Mouse (Mus musculus) neural tube, embryonic 13.5 days (tissue): ENCODE measurements around the gene Gm14214. TPM values are rescaled to one million over a fixed set of nuclear protein-coding genes. Genes with fewer than 3 reads are reported as not detected.

ENCODE experiments used
- ATAC-seq: fragments of 200-750 bp; cut with Nextera tagmentation; 2 replicates; pipeline ENCODE4 v1.8.0; 2017; ENCODE audit warnings: low read depth, mild to moderate bottlenecking, moderate TSS enrichment, moderate library complexity
- H3K27ac ChIP-seq: fragments of 300-500 bp; sonication (generic); replicated peaks from 2 replicates; pipeline ENCODE4 v1.5.1; 2015; ENCODE audit warnings: moderate library complexity, mild to moderate bottlenecking, inconsistent platforms
- H3K27me3 ChIP-seq: fragments of 300-500 bp; sonication (generic); 2 replicates; pipeline ENCODE4 v1.6.1; 2015; ENCODE audit warnings: mild to moderate bottlenecking, inconsistent platforms
- H3K36me3 ChIP-seq: fragments of 300-500 bp; sonication (generic); 2 replicates; pipeline ENCODE4 v1.6.1; 2015; ENCODE audit warnings: mild to moderate bottlenecking, inconsistent platforms
- H3K4me1 ChIP-seq: fragments of 300-500 bp; sonication (generic); replicated peaks from 2 replicates; pipeline ENCODE4 v1.6.1; 2015; ENCODE audit warnings: inconsistent platforms
- H3K4me2 ChIP-seq: fragments of 300-500 bp; sonication (generic); 2 replicates; pipeline ENCODE4 v1.6.1; 2015; ENCODE audit warnings: inconsistent platforms, mild to moderate bottlenecking, moderate library complexity
- H3K4me3 ChIP-seq: fragments of 300-500 bp; sonication (generic); 2 replicates; pipeline ENCODE4 v1.5.1; 2015; ENCODE audit warnings: mild to moderate bottlenecking, inconsistent platforms
- H3K9ac ChIP-seq: fragments of 300-500 bp; sonication (generic); 2 replicates; pipeline ENCODE4 v1.6.1; 2015; ENCODE audit warnings: moderate library complexity, mild to moderate bottlenecking, inconsistent platforms
- H3K9me3 ChIP-seq: fragments of 300-500 bp; sonication (generic); 2 replicates; pipeline ENCODE4 v1.6.1; 2016; ENCODE audit warnings: inconsistent platforms
- WGBS: fragments of 180-500 bp; shearing (Covaris S2); methylation state at CpG from one replicate; pipeline ENCODE4 v1.1.7; 2015; 5-methylcytosine and 5-hydroxymethylcytosine counted together
- polyA plus RNA-seq: library from polyadenylated mRNA; unstranded; fragments of >200 nt; fragmentation: Nextera tagmentation; extraction: Ambion mirVana; gene quantifications from 2 replicates; pipeline ENCODE4 v1.2.1, GENCODE M21; 2015

The Gm14214 gene
- polyA plus RNA-seq, 1 experiment from 2014 or later: not detected

DNA sequence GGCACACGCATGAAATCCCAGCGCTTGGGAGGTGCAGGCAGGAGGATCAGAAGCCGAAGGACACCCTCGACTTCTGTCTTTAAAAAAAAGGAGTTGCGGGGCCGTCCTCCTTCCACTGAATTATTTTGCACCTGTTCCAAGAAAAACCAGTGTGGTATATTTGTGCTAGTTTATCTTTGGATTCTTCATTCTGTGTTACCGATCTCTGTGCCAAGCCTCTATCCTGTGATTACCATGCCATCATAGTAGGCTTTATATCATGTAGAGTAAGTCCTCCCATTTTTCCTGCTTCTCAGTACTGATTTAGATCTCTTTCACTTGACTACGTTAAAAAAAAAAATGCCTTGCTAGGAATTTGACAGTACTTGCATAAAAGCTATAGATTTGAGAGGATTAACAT, 1.8 kb upstream of the Gm14214 start:
- H3K9ac ChIP-seq: no peak overlapping the region
- H3K4me2 ChIP-seq: no peak overlapping the region
- 68% methylated on average over 8 of the region's 8 CpGs for WGBS
- H3K36me3 ChIP-seq: no peaks in the 10 kb centered on the region
- H3K27me3 ChIP-seq: no peaks in the 10 kb centered on the region
- H3K4me1 ChIP-seq: peaks cover 5% of the 10 kb centered on the region; the same call in 1 of the 2 replicates
- no peak overlapping the region for H3K4me3 ChIP-seq
- H3K9me3 ChIP-seq: no peaks in the 10 kb centered on the region
- ATAC-seq: no peak
- H3K27ac ChIP-seq: no peak overlapping the region

DNA sequence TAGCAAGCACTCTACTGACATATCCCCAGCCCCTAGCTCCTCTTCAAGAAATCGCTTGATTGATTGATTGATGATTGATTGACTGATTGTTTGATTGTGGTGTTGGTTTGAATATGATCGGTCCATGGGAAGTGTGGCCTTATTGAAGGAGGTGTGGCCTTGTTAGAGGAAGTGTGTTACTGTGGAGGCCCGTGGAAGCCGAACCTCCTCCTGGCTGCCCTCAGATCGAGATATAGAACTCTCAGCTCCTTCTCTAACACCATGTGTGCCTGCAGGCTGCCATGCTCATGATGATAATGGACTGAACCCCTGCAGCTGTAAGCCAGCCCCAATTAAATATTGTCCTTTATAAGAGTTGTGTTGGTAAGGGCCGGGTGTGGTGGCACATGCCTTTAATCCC, 2.8 kb downstream of the Gm14214 start:
- 89% methylated on average over 6 of the region's 6 CpGs for WGBS
- Histone ChIP-seq H3K9me3 (no peaks in the 10 kb centered on the region), H3K4me3 (no peak overlapping the region), H3K4me1 (peaks cover 12% of the 10 kb centered on the region), H3K27me3 (no peaks in the 10 kb centered on the region), H3K9ac (no peak overlapping the region), H3K36me3 (no peaks in the 10 kb centered on the region), H3K27ac (no peak overlapping the region), H3K4me2 (no peak overlapping the region)
- no peak for ATAC-seq

DNA sequence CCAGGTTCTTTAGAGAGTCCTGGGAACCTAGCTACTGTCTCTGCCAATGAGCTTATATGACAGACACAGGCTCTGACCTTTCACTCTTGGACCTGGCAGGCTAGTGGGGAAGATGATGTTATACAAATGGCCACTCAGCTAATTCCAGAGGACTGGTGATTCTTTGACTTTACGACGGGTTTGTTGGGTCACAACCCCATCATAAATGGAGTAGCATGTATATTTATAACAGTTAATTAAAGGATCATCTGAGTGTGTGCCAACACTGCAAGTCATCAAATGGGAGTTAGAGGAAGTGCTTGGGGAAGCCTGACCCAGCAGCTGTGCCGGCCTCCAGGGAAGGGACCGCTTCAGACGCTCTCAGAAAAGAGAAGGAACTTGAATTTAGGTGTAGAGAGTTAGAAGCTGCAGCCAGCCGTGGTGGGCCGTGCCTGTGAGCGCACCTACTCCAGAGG, 4.2 kb downstream of the Gm14214 start:
- Histone ChIP-seq H3K27ac (no peak overlapping the region), H3K27me3 (no peaks in the 10 kb centered on the region), H3K9me3 (no peaks in the 10 kb centered on the region; the same call in 1 of the 2 replicates), H3K4me3 (no peak overlapping the region), H3K4me2 (no peak overlapping the region), H3K36me3 (no peaks in the 10 kb centered on the region), H3K9ac (no peak overlapping the region), H3K4me1 (peaks cover 7% of the 10 kb centered on the region)
- no peak for ATAC-seq
- 76% methylated on average over 8 of the region's 8 CpGs for WGBS

DNA sequence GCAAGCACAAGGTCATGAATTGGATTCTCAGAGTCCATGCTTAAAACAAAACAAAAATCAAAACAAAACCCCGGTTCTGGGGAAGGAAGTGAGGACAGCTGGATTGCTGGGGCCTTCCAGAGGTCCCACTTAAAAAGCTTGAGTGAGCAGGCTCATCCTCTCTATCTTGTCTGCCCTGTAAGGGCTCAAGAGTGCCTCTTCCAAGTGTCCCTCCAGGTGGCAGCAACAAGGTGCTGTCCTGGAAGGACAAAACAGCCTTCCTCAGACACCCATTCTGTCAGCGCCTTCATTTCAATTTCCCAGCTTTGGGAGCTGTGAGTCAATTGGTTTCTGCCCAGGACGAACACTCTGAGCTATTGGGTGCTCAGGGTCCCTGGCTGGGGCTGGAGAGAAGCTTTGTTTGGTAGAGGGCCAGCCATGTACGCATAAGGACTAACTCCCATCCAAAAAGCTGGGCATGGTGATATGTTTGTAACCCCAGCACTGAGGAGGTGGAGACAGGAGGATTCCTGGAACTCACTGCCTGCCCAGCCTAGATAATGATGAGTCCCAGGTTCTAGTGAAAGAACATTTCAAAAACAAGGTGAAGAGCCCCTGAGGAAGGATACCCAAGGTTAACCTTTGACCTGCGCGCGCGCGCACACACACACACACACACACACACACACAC, 4.9 kb downstream of the Gm14214 start:
- Histone ChIP-seq H3K4me2 (no peak overlapping the region), H3K4me3 (no peak overlapping the region), H3K36me3 (no peaks in the 10 kb centered on the region), H3K27me3 (no peaks in the 10 kb centered on the region), H3K4me1 (peaks cover 7% of the 10 kb centered on the region), H3K27ac (no peak overlapping the region), H3K9ac (no peak overlapping the region), H3K9me3 (no peaks in the 10 kb centered on the region; the same call in 1 of the 2 replicates)
- WGBS: 82% methylated on average over 9 of the region's 9 CpGs
- no peak for ATAC-seq

DNA sequence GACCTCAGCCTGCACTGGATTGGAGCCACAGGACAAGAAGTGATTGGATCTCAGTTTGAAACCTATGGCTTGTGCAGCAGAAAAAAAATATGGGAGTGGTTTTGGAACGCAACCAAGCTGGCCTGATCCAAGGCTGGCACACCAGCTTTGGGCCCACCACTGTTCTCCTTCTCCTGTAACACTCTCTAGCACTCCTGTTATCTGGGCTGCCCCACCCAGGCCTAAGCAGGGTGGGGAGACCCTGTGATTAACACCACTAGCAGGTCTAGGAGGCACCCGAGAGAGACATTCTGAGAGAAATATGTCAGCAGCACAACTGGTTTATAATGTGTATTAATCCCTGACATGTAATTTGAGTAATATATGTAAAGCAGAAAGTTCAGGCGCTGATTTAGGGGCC, 6.6 kb downstream of the Gm14214 start:
- Histone ChIP-seq H3K27me3 (no peaks in the 10 kb centered on the region), H3K9ac (no peak overlapping the region)
- 73% methylated on average over 3 of the region's 3 CpGs for WGBS

DNA sequence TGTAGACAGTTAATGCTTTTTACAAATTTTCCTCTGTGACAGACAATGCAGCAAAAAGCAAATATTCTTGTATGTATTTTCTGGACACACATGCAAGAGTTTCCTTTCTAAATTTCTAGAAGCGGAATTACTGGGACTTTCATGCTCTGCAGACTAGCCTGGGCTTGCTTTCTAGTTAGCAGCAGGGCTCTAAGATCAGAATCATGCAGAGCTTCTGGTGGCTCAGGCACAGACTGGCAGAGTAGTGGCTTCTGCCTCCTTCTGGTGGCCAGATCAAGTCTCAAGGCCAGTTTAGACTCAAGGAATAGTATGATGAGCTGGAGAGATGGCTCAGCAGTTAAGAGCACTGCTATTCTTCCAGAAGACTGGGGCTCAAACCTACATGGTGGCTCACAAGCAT, 11.4 kb downstream of the Gm14214 start:
- WGBS: 94% methylated on average over 1 of the region's 1 CpGs
- no peaks in the 10 kb centered on the region for H3K27me3 ChIP-seq
- H3K36me3 ChIP-seq: no peaks in the 10 kb centered on the region
- no peak overlapping the region for H3K4me3 ChIP-seq
- no peak for ATAC-seq
- peaks cover 4% of the 10 kb centered on the region; the same call in 1 of the 2 replicates for H3K4me1 ChIP-seq
- no peak overlapping the region for H3K4me2 ChIP-seq
- no peak overlapping the region for H3K27ac ChIP-seq
- H3K9ac ChIP-seq: no peak overlapping the region
- no peaks in the 10 kb centered on the region; the same call in 1 of the 2 replicates for H3K9me3 ChIP-seq

More for the DNA sequence above, 6.6 kb downstream of the Gm14214 start:
- Histone ChIP-seq H3K9me3 (no peaks in the 10 kb centered on the region; the same call in 1 of the 2 replicates), H3K4me2 (no peak overlapping the region), H3K4me1 (peaks cover 7% of the 10 kb centered on the region; the same call in 1 of the 2 replicates), H3K36me3 (no peaks in the 10 kb centered on the region), H3K27ac (no peak overlapping the region), H3K4me3 (no peak overlapping the region)
- no peak for ATAC-seq

DNA sequence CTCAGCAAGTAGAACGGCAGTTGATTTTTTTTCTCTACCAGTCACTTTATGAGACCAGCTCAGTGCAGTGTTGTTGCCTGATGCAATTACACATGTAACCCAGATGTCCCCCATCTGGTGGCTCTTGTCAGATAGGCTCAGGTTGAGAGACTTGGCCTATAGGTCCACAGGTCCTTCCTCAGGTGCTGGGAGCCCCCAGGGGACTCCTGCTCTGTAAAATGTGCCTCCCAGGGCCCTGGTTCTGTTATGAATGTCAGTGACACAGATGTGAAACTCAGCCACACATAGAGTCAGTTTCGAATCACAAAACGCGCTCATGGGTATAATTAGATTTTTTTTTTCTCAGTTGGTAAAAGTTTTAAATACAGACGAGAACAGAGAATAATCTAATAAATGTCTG, 12.1 kb downstream of the Gm14214 start:
- Histone ChIP-seq H3K9me3 (no peaks in the 10 kb centered on the region; the same call in 1 of the 2 replicates), H3K27me3 (no peaks in the 10 kb centered on the region), H3K4me3 (no peak overlapping the region), H3K9ac (no peak overlapping the region), H3K36me3 (no peaks in the 10 kb centered on the region), H3K4me1 (no peaks in the 10 kb centered on the region), H3K4me2 (no peak overlapping the region), H3K27ac (no peak overlapping the region)
- no peak for ATAC-seq
- WGBS: 65% methylated on average over 5 of the region's 5 CpGs

DNA sequence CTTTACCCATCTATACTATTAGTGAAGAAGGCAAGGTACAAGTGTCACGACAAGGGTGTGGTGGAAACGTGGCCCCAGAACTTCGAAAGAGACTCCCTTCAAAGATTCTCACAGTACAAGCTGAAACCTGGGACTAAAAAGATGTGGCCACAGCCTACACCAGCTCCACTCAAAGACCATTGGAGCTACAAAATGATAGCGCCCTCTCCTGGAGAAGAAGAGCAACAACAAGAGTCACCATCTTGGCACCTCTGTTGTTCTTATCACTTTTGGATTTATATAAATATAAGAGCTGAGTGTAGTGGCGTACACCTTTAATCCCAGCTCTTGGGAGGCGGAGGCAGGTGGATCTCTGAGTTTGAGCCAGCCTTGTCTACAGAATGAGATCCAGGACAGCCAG, 14.0 kb downstream of the Gm14214 start:
- 61% methylated on average over 6 of the region's 6 CpGs for WGBS
- H3K4me2 ChIP-seq: no peak overlapping the region
- no peaks in the 10 kb centered on the region for H3K36me3 ChIP-seq
- ATAC-seq: no peak
- H3K27me3 ChIP-seq: no peaks in the 10 kb centered on the region
- no peak overlapping the region for H3K4me3 ChIP-seq
- no peak overlapping the region for H3K9ac ChIP-seq
- H3K9me3 ChIP-seq: no peaks in the 10 kb centered on the region
- no peaks in the 10 kb centered on the region; the same call in 1 of the 2 replicates for H3K4me1 ChIP-seq
- no peak overlapping the region for H3K27ac ChIP-seq

DNA sequence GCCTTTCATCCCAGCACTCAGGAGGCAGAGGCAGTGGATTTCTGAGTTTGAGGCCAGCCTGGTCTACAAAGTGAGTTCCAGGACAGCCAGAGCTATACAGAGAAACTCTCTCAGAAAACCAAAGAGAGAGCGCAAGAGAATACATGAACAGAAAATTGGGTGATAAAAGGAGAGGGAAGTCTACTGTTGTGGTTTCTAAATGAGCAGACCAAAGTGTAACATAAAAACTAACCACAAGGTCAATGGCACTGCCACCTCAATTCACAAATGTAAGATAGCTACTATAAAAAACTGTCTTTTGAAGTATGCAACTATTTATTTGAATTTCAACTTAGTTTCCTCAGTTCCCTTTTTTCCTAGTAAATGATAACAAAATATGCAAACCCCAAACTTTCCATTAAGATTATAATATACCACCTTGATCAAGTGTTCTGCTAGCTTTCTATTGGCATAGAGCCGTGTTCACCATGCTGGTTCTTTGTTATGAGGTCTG, 15.7 kb downstream of the Gm14214 start:
- no peak for ATAC-seq
- H3K4me1 ChIP-seq: peaks cover 13% of the 10 kb centered on the region
- no peak overlapping the region for H3K4me3 ChIP-seq
- 90% methylated on average over 2 of the region's 2 CpGs for WGBS
- no peaks in the 10 kb centered on the region for H3K9me3 ChIP-seq
- H3K36me3 ChIP-seq: no peaks in the 10 kb centered on the region
- H3K4me2 ChIP-seq: no peak overlapping the region
- no peak overlapping the region for H3K27ac ChIP-seq
- no peaks in the 10 kb centered on the region for H3K27me3 ChIP-seq
- no peak overlapping the region for H3K9ac ChIP-seq

DNA sequence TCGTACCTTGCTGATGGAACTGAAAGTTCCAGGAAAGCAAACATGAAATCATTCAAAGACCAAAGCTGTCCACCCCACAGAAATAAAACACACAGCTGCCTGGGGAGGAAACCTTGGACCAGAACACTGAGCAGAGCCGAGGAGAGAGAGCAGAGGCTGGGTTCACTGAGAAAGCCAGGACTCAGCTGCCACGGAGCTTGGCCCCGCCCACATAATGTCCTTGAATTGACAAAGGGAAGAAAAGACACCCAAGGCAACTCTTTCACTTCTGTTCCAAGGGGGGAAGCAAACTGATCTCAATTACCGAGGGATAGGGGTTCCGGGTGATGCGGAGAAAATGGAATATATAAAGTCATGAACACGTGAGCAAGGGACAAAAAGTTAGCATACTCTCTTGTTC, 17.9 kb downstream of the Gm14214 start:
- no peak overlapping the region for H3K27ac ChIP-seq
- H3K4me1 ChIP-seq: peaks cover 21% of the 10 kb centered on the region
- no peaks in the 10 kb centered on the region for H3K27me3 ChIP-seq
- no peaks in the 10 kb centered on the region for H3K36me3 ChIP-seq
- ATAC-seq: no peak
- H3K9ac ChIP-seq: no peak overlapping the region
- 46% methylated on average over 8 of the region's 8 CpGs for WGBS
- H3K4me2 ChIP-seq: no peak overlapping the region
- no peaks in the 10 kb centered on the region for H3K9me3 ChIP-seq
- H3K4me3 ChIP-seq: no peak overlapping the region

DNA sequence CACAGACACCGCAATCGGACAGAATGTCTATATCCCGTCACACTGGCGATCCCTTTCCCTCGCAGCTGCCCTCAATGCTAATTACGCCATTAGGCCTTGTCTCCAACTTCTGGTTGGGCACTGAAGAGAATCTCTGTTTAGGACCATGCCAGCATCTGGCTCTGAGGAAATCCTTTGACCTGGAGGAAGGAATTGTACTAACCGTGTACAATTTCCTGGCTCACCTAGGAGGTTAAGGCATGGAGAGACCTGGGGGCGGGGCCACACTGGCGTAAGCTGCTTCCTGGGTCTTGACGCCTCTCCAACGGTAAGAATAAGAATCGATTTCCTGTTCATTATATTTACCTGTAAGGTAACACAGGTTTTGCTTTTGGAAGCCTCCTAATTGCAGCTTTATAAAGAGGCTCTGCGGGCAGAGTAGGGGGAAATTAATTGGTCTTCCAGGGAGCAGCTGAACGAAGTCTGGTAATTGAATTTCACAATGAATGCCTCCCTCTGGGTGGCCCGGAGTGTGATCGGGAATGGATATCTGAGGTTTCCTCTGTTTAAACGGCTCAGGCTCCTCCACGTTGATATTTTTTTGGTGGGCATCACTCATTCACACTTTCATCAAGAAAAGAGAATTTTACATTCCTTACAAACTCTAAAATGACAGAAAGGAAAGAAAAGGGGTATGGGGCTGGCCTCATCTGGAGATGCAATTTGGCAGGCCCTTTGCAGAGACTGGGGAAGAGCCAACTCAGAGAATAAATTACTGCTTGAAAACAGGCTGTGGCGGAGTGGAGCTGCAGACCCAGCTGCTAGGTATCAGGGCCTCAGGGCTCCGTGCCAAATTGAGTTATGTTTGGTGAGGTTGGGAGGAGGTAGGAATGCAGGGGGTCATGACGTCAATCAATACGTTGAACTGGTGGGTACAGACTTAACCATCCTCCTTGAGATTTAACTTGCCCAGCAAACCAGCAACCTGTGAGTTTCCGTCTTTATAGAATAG, 20.5 kb downstream of the Gm14214 start:
- H3K9me3 ChIP-seq: no peaks in the 10 kb centered on the region
- no peak overlapping the region for H3K9ac ChIP-seq
- no peaks in the 10 kb centered on the region for H3K27me3 ChIP-seq
- peak overlapping the region; percentile 37 for H3K4me2 ChIP-seq
- H3K27ac ChIP-seq: peak overlapping the region; percentile 66
- H3K4me1 ChIP-seq: peaks cover 21% of the 10 kb centered on the region
- H3K36me3 ChIP-seq: no peaks in the 10 kb centered on the region
- ATAC-seq: peak; percentile 84
- H3K4me3 ChIP-seq: no peak overlapping the region
- WGBS: 33% methylated on average over 23 of the region's 23 CpGs

DNA sequence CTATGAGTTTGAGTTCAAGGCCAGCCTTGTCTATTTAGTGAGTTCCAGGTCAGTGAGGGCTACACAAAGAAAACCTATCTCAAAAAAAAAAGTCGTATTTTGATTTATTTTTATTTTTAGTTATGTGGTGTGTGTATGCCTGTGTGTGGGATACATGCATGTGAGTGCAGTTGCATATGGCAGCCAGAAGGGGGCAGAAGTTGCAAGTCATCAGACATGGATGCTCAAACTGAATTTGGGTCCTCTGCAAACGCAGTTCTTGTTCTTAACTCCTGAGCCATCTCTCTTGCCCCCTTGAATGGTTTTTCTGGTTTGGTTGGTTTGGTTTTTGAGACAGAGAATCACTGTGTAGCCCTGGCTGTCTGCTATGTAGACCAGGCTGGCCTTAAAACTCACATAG, 21.4 kb downstream of the Gm14214 start:
- H3K9ac ChIP-seq: no peak overlapping the region
- no peak for ATAC-seq
- H3K27me3 ChIP-seq: no peaks in the 10 kb centered on the region
- no peak overlapping the region for H3K4me2 ChIP-seq
- no peaks in the 10 kb centered on the region for H3K9me3 ChIP-seq
- H3K4me1 ChIP-seq: peaks cover 22% of the 10 kb centered on the region
- peak overlapping the region; percentile 66; the same call in 1 of the 2 replicates for H3K27ac ChIP-seq
- no peak overlapping the region for H3K4me3 ChIP-seq
- H3K36me3 ChIP-seq: no peaks in the 10 kb centered on the region
- 88% methylated on average over 2 of the region's 2 CpGs for WGBS
